Mouse (Mus musculus): ENCODE measurements around the gene Stfa2.
"Not testable (repeated sequence)": the region's sequence is repeated elsewhere in the genome, so short reads cannot be mapped to it uniquely, and the experiment has no call there.

The Stfa2 gene

DNA sequence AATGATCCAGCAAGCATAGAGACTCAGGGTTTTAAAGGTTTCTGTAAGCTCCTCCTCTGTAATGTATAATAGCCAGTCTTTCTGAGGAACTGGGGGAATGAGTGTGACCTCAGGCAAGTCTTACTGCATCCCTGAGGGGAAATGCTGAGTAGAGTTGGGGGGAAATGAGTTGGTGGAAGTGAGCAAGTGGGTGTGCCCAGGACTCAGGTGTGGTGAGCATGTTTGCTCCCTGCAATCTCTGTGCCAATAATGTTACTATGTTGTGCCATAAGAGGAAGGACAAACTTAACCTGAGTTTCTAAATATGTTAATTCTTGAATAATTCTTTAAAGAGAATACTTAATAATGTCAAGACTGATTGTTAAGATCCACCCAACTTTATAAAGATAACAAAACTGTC, at the start of gene Stfa2:
Stfa2 (minus strand) TSS at position 101 of the 400 bp plus-strand sequence.
- DNase-seq (ENCODE audit: low spot score): no peak

DNA sequence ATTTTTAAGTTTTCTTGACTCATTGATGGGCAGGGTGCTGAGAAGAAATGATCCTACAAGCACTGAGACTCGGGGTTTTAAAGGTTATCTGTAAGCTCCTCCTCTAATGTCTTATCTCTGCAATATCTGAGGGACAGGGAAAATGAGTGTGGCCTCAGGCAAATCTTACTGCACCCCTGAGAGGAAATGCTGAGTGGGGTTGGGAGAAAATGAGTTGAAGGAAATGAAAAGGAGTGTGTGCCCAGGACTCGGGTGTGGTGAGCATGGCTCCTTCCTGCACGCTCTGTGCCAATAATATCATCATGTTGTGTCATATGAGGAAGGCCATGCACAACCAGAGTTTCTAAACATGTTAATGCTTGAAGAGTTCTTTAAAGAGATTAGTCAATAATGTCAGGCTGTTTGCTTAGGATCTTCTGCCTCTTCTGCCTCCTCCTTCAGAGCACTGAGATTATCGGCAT, 47.1 kb upstream of the Stfa2 start, which contains the start of gene Stfa3:
Stfa3 (minus strand) TSS at position 51 of the 461 bp plus-strand sequence.
- DNase-seq (ENCODE audit: low spot score): no peak

DNA sequence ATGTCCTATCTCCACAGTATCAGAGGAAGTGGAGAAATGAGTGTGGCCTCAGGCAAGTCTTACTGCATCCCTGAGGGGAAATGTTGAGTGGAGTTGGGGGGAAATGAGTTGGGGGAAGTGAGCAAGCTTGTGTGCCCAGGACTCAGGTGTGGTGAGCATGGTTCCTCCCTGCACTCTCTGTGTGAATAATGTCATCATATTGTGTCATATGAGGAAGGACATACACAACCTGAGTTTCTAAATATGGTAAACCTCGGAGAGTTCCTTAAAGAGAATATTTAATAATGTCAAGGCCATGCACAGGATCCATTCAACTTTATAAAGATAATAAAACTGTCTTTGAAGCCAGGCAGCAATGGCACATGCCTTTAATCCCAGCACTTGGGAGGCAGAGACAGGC, 12.7 kb upstream of the Stfa2 start:
- not testable (repeated sequence) for DNase-seq (ENCODE audit: low spot score)

DNA sequence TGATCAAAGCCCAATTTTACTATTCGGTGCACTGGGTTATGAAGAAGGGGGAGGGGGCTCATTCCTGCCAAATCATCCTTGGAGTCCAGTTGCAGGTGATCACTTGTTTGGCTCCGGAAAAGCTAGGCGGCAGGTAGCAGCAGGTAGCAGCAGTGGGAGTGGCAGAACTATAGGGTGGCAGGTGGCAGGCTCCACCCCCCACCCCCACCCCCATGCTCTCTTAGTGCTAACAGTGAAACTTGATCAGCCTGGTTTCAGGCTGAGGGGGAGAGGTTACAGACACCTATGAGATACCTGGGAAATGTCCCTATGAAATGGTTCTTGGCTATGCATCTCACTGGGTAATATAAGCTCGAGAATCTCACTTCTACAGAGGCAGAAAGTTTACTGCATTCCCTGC, 19.2 kb downstream of the Stfa2 start:
- DNase-seq (ENCODE audit: low spot score): no peak

DNA sequence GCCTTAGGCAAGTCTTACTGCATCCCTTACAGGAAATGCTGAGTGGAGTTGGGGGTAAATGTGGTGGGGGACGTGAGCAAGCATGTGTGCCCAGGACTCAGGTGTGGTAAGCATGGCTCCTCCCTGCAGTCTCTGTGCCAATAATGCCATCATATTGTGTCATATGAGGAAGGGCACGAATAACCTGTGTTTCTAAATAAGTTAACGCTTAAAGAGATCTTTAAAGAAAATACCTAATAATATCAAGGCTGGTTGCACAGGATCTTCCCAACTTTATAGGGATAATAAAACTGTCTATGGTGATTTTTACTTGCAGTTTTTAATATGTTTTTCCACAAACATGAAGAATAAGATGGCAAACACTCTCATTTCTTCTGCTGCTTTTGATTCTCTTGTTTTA, 40.6 kb downstream of the Stfa2 start, which contains the start of gene BC100530:
BC100530 (minus strand) TSS at position 101 of the 400 bp plus-strand sequence.
- DNase-seq (ENCODE audit: low spot score): not testable (repeated sequence)

Data from embryo, embryonic 10 days (tissue).